Mouse (Mus musculus) neural tube, embryonic 12.5 days (tissue): ENCODE measurements at regions not wholly inside any gene's neighbourhood (a gene's known extent, or its start where the extent isn't known, plus 50 kb on each side); places are given as distances from the start of the nearest gene placed in this dataset.

Experiments used
- ATAC-seq: fragments of 200-750 bp; cut with Nextera tagmentation; 2 replicates; pipeline ENCODE4 v1.8.0; 2017; ENCODE audit warnings: low read depth, mild to moderate bottlenecking, moderate TSS enrichment, moderate library complexity; ENCODE audit not compliant: low FRiP score
- H3K27ac ChIP-seq: fragments of 300-500 bp; sonication (generic); 2 replicates; pipeline ENCODE4 v1.5.1; 2016
- H3K27me3 ChIP-seq: fragments of 300-500 bp; sonication (generic); replicated peaks from 2 replicates; pipeline ENCODE4 v1.6.1; 2016; ENCODE audit warnings: mild to moderate bottlenecking
- H3K36me3 ChIP-seq: fragments of 300-500 bp; sonication (generic); 2 replicates; pipeline ENCODE4 v1.6.1; 2016; ENCODE audit warnings: mild to moderate bottlenecking
- H3K4me1 ChIP-seq: fragments of 300-500 bp; sonication (generic); 2 replicates; pipeline ENCODE4 v1.6.1; 2016
- H3K4me2 ChIP-seq: fragments of 300-500 bp; sonication (generic); replicated peaks from 2 replicates; pipeline ENCODE4 v1.6.1; 2016; ENCODE audit warnings: mild to moderate bottlenecking
- H3K4me3 ChIP-seq: fragments of 300-500 bp; sonication (generic); 2 replicates; pipeline ENCODE4 v1.5.1; 2016
- H3K9ac ChIP-seq: fragments of 300-500 bp; sonication (generic); 2 replicates; pipeline ENCODE4 v1.6.1; 2016; ENCODE audit warnings: mild to moderate bottlenecking
- H3K9me3 ChIP-seq: fragments of 300-500 bp; sonication (generic); 2 replicates; pipeline ENCODE4 v1.6.1; 2016; ENCODE audit warnings: mild to moderate bottlenecking
- WGBS: fragments of 180-500 bp; shearing (Covaris S2); methylation state at CpG from one replicate; pipeline ENCODE4 v1.1.7; 2016; 5-methylcytosine and 5-hydroxymethylcytosine counted together

DNA sequence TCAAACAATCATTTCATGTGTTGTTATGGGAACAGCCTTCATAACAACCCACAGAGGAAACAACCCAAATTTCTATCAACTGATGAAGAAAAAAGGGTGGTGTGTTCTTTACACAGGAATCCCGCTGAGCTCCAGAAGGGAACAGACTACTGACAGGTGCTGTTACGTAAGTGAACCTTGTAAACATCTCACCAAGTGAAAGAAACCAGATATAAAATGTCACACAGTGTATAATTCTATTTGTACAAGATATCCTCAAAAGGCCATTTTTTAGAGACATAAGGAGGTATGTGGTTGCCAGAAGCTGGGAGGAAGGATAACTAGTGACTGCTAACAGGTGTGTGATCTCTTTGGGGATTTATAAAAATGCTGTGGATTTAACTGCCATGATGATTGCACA, 119.9 kb downstream of the Plod2 start:
- Histone ChIP-seq H3K27ac (no peak overlapping the region), H3K9me3 (no peaks in the 10 kb centered on the region), H3K4me3 (no peak overlapping the region), H3K4me1 (no peaks in the 10 kb centered on the region), H3K36me3 (no peaks in the 10 kb centered on the region), H3K27me3 (no peaks in the 10 kb centered on the region), H3K4me2 (no peak overlapping the region), H3K9ac (no peak overlapping the region)
- WGBS: 80% methylated on average over 2 of the region's 2 CpGs
- ATAC-seq: no peak

DNA sequence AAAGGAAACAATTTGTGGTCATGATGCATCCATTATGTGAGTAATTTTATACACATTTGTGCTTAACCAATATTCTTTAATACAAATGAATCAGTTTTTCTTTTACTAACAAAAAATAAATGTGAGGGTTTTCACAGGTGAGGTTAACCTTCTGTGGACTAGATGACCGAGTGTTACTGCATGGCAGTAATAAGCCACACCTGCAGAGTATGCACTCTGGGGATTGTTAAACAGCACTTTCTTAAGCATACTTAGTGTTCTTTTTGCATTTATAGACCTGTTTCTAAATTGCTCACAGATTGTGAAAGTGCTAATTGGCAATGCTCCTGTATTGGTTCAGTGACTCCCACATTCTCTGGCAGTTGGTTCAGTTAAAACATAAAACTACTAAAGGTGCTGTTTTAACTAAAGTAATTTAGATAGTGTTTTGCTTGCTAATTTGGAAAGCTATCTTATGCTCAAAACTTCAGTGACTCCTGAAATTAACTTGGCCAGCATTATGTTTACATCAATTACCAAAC, 125.4 kb downstream of the Plod2 start:
- Histone ChIP-seq H3K27ac (no peak overlapping the region), H3K27me3 (no peaks in the 10 kb centered on the region), H3K4me1 (no peaks in the 10 kb centered on the region), H3K9ac (no peak overlapping the region), H3K4me3 (no peak overlapping the region), H3K36me3 (no peaks in the 10 kb centered on the region), H3K9me3 (no peaks in the 10 kb centered on the region), H3K4me2 (no peak overlapping the region)
- WGBS: 93% methylated on average over 1 of the region's 1 CpGs
- ATAC-seq: no peak

DNA sequence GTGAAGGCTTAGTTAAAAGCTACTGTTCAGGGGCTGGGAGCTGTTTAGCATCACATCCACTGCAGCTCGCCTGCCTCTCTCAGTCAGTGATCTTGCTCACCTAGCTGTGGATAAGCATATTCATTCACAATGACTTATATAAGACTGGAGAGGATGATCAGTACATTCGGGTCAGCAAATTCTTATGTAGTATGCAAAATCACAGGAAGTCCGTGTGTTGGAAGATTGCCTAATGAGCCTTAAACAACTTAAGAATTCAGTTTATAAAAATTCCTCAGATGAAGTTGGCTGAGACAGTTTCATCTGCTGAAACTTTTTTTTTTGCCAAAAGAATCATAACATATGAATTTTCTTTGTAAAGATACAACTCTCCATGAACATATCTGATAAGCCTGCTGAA, 129.9 kb downstream of the Plod2 start:
- no peak overlapping the region for H3K4me3 ChIP-seq

DNA sequence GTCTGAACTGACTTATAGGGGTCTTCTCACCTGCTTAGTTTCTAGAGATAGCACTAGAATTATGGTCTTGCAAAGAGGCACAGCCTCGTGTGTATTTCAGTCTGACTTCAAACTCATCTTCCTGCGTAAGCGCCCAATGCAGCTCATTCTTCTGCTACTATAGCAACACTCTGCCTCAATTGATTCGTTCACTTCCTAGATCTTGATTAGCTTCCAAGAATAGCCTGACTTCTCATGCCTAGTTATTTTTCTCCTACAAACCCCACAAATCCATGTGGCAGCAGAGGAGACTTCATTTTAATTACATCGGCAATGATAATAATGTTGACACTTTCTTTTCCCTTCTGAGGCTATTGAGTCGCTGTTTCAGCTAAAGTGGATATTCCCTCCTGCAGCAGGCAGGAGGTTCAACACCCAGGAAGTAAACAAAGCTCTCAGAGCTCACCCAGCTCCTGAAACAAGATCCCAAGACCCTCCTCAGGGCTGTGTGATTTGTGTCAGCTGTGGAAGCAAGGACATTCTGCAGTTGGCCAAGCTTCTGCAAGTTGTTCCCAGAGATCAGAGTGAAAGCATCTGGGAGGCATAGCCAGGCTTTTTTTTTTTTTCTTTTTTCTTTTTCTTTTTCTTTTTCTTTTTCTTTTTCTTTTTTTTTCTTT, 152.5 kb downstream of the Plod2 start:
- no peak overlapping the region for H3K9ac ChIP-seq
- H3K36me3 ChIP-seq: no peaks in the 10 kb centered on the region
- no peak for ATAC-seq
- H3K9me3 ChIP-seq: no peaks in the 10 kb centered on the region
- WGBS: 83% methylated on average over 6 of the region's 6 CpGs
- no peak overlapping the region for H3K4me3 ChIP-seq
- H3K4me2 ChIP-seq: no peak overlapping the region
- no peaks in the 10 kb centered on the region for H3K27me3 ChIP-seq
- no peaks in the 10 kb centered on the region for H3K4me1 ChIP-seq
- no peak overlapping the region for H3K27ac ChIP-seq

More for the DNA sequence above, 129.9 kb downstream of the Plod2 start:
- ATAC-seq: no peak
- Histone ChIP-seq H3K4me1 (no peaks in the 10 kb centered on the region), H3K27ac (no peak overlapping the region), H3K9ac (no peak overlapping the region), H3K4me2 (no peak overlapping the region), H3K36me3 (no peaks in the 10 kb centered on the region), H3K9me3 (no peaks in the 10 kb centered on the region), H3K27me3 (no peaks in the 10 kb centered on the region)
- 81% methylated on average over 3 of the region's 3 CpGs for WGBS

DNA sequence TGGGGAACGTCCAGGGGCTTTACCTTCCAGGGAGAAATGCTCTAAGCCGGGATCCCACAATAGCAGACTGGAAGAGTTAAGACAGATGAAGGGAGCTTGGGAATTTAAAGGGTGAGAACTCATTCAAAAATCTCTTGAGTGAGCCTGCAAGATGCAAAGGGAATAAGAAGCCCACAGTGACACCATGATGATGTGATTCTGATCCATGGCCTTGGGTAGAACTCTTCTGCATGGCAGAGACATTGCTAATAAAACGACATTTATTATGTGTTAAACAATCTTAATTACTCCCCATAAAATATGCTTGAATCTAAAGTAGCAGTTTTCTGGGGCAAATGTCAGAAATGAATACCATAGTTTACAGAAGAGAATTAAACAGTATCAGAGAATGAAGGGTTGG, 155.9 kb downstream of the Plod2 start:
- H3K36me3 ChIP-seq: no peaks in the 10 kb centered on the region
- no peak overlapping the region for H3K27ac ChIP-seq
- no peak for ATAC-seq
- 66% methylated on average over 3 of the region's 3 CpGs for WGBS
- no peaks in the 10 kb centered on the region for H3K27me3 ChIP-seq
- no peaks in the 10 kb centered on the region for H3K9me3 ChIP-seq
- H3K4me2 ChIP-seq: no peak overlapping the region
- no peak overlapping the region for H3K9ac ChIP-seq
- no peak overlapping the region for H3K4me3 ChIP-seq
- no peaks in the 10 kb centered on the region for H3K4me1 ChIP-seq

DNA sequence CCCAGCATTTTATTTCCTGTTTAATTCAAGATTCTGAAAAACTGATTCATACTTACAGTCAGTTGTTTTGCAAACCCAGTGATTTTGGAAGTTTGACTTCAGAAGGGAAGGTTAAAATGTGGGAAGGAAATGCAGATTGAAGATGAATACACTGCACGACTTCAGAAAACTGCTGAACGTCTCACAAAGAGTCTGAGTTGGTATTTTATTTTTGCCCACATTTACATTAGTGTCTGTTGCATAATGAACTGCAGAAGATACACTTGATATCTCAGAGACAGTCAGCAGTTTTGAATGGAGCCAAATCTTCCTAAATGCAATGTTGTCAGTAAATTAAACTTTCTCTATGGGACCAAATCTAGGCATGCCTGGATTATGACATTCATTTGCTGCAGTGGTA, 162.7 kb downstream of the Plod2 start:
- no peaks in the 10 kb centered on the region for H3K9me3 ChIP-seq
- H3K4me2 ChIP-seq: no peak overlapping the region
- no peak overlapping the region for H3K4me3 ChIP-seq
- H3K4me1 ChIP-seq: no peaks in the 10 kb centered on the region
- ATAC-seq: no peak
- H3K27ac ChIP-seq: no peak overlapping the region
- no peaks in the 10 kb centered on the region for H3K27me3 ChIP-seq
- 90% methylated on average over 2 of the region's 2 CpGs for WGBS
- no peak overlapping the region for H3K9ac ChIP-seq
- no peaks in the 10 kb centered on the region for H3K36me3 ChIP-seq

DNA sequence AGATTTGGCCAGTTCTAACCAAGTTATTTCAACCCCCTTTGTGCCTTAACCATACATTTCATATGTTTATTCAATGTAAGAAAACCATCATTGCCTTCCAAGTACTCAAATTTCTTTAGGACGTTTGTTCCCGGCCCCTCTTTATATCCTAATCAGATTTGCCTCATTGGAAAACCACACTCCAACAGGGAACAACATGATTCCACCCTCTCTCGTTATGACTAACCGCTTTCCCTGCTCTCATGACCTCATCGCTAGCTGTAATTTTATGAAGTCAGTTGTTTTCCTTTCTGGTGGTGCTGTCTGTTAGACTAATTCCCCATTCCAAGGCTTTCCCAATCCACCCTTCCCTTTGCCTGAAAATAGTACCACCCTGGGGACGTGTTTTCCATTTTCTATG, 165.0 kb downstream of the Plod2 start:
- H3K36me3 ChIP-seq: no peaks in the 10 kb centered on the region
- no peak overlapping the region for H3K4me2 ChIP-seq
- no peak overlapping the region for H3K27ac ChIP-seq
- H3K9ac ChIP-seq: no peak overlapping the region
- H3K4me3 ChIP-seq: no peak overlapping the region
- no peaks in the 10 kb centered on the region for H3K27me3 ChIP-seq
- 73% methylated on average over 6 of the region's 6 CpGs for WGBS
- no peaks in the 10 kb centered on the region for H3K4me1 ChIP-seq
- no peaks in the 10 kb centered on the region for H3K9me3 ChIP-seq
- ATAC-seq: no peak

DNA sequence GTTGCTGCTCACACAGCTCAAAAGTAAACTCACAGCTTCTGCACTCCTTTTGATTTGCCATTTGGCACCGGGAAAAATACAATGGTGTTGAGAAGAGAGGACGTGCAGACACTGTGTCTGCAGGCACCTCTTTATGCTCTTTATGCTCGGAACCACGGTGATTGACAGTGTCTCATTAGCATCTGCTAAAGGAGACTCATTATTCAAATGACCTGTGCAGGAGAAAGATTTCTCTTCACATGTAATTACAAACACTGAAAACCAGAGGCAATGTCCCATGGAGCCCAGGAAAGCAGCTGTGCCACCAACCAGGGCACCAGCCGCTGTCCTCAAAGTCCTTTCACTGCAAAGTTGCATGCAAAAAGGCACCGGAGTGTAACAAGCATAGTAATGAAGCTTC, 175.2 kb downstream of the Plod2 start:
- Histone ChIP-seq H3K27me3 (no peaks in the 10 kb centered on the region), H3K36me3 (no peaks in the 10 kb centered on the region), H3K4me1 (peaks cover 4% of the 10 kb centered on the region; the same call in 1 of the 2 replicates), H3K27ac (no peak overlapping the region), H3K4me2 (peak overlapping the region; percentile 24; the same call in 1 of the 2 replicates), H3K4me3 (no peak overlapping the region), H3K9me3 (no peaks in the 10 kb centered on the region), H3K9ac (no peak overlapping the region)
- peak; percentile 85 for ATAC-seq
- WGBS: 24% methylated on average over 6 of the region's 6 CpGs

DNA sequence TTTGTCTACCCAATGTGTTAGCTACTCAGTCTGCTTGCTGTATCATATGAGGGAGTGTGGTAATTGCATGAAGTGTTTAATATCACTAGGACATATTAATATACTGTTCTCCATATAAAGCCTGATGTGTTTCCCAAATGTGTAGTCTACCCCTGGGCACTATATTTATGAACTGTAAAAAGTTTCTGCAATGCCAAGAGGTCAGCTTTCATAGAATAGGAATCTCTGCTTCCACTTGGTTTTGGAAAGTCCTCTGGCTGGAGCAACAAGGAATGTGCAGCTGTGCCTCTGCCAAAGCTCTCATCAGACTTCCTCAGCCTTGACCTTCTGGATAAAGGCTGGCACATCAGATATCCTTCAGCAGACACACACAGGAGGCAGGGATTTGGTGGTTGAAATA, 176.3 kb downstream of the Plod2 start:
- no peak for ATAC-seq
- Histone ChIP-seq H3K27me3 (no peaks in the 10 kb centered on the region), H3K27ac (no peak overlapping the region), H3K4me1 (peaks cover 4% of the 10 kb centered on the region; the same call in 1 of the 2 replicates), H3K36me3 (no peaks in the 10 kb centered on the region), H3K4me3 (no peak overlapping the region), H3K9ac (no peak overlapping the region), H3K4me2 (no peak overlapping the region), H3K9me3 (no peaks in the 10 kb centered on the region)

DNA sequence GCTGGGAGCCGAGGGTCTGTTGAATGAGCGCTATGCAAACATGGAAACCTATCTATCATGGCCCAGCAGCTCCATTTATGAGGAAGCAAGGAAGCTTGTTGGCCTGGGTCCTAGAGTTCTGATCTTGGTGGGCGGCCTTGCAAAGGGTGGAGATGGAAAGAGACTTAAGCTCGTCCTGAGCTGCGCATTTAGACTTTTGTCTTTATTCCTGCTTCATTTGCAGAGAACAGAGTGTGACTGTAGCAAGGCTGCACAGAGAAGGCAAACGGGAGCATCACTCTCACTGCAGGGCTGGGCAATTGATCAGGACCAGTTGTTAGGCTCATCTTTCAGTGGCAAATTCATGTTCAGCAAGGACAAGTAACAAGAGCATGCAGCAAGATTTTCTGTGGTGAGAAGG, 177.2 kb downstream of the Plod2 start:
- 80% methylated on average over 6 of the region's 6 CpGs for WGBS
- Histone ChIP-seq H3K27ac (no peak overlapping the region), H3K9me3 (no peaks in the 10 kb centered on the region)

DNA sequence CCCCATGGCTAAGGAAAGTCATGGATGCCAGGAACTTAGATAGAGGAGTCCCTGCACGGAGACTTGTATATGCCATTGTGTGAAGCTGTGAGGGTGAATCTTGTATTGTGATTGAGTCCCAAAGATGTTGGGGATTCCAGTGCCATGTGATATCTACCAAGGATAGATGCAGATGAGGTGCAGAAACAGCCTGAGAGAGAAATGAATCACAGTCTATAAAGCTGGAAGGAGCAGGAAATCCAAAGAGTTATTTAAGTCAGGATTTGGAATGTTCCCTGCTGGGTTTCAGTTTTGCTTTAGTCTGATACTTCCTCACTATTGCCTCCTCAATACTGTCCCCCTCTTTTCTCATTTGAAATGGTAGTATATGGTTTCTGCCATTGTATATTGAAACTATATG, 186.8 kb downstream of the Plod2 start:
- Histone ChIP-seq H3K4me3 (no peak overlapping the region), H3K27ac (no peak overlapping the region), H3K9ac (no peak overlapping the region), H3K4me2 (no peak overlapping the region), H3K27me3 (no peaks in the 10 kb centered on the region), H3K9me3 (no peaks in the 10 kb centered on the region), H3K4me1 (no peaks in the 10 kb centered on the region), H3K36me3 (no peaks in the 10 kb centered on the region)
- no peak for ATAC-seq
- 81% methylated on average over 1 of the region's 1 CpGs for WGBS

More for the DNA sequence above, 177.2 kb downstream of the Plod2 start:
- Histone ChIP-seq H3K4me1 (peaks cover 4% of the 10 kb centered on the region; the same call in 1 of the 2 replicates), H3K4me2 (no peak overlapping the region), H3K4me3 (no peak overlapping the region), H3K9ac (no peak overlapping the region), H3K27me3 (no peaks in the 10 kb centered on the region), H3K36me3 (no peaks in the 10 kb centered on the region)
- no peak for ATAC-seq

DNA sequence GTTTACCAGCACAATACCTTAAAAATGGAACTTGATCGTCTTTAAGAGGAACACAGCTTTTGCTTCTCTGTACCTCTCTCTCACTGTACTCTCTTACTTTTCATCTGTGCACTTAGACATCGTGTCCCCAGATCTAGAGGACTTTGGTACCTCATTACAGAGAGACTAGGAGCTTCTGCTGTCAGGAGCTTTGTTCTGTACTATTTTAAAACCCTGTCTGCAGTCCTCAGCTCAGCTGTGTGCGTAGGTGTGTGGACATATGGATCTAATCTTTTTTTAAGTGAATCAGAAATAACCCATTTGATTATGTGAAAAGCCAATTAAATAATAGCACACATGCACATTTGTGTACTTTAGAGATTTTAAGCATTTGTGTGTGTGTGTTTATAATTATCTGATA, 189.4 kb downstream of the Plod2 start:
- H3K27me3 ChIP-seq: no peaks in the 10 kb centered on the region
- WGBS: 83% methylated on average over 3 of the region's 3 CpGs

DNA sequence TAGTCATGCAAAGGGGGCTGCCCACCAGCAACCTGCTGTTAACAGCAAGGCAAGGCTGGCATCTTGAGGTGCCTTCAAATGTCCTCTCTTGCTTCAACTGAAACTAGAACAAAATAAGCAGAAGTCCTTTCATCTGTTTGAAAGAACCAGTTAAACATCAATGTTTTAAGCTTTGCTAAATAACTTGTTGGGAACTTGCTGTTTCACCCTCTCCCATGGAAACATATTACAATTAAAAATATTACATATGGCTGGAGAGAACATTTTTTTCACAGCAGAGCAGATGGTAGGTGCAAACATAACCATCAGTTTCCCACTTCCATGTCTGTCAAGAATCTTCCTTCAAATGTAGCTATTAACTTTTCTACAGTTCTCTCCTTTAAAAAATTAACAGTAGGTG, 225.5 kb downstream of the Plod2 start:
- H3K4me2 ChIP-seq: no peak overlapping the region
- ATAC-seq: no peak
- H3K9ac ChIP-seq: no peak overlapping the region
- no peaks in the 10 kb centered on the region for H3K4me1 ChIP-seq
- no peaks in the 10 kb centered on the region for H3K36me3 ChIP-seq
- no peaks in the 10 kb centered on the region for H3K27me3 ChIP-seq
- H3K27ac ChIP-seq: no peak overlapping the region
- H3K9me3 ChIP-seq: no peaks in the 10 kb centered on the region
- H3K4me3 ChIP-seq: no peak overlapping the region

More for the DNA sequence above, 189.4 kb downstream of the Plod2 start:
- Histone ChIP-seq H3K9ac (no peak overlapping the region), H3K4me3 (no peak overlapping the region), H3K4me2 (no peak overlapping the region), H3K4me1 (no peaks in the 10 kb centered on the region), H3K9me3 (no peaks in the 10 kb centered on the region), H3K36me3 (no peaks in the 10 kb centered on the region), H3K27ac (no peak overlapping the region)
- ATAC-seq: no peak
